Mouse (Mus musculus): ENCODE measurements at regions not wholly inside any gene's neighbourhood (a gene's known extent, or its start where the extent isn't known, plus 50 kb on each side); places are given as distances from the start of the nearest gene placed in this dataset.

- in situ Hi-C loops (cut with MboI, MseI): loop anchor here (5.0 kb wide), 2 partner anchors 46 to 116 kb away; no protein-coding TSS in a partner anchor
Measured at GRCm38 (mm10) chr16:84581166-84581565, 66.2 kb downstream of the A730009L09Rik start.

GRCm38 (mm10) chr16:84583323-84583722 is 68.4 kb downstream of the A730009L09Rik start:
- in situ Hi-C loops (cut with MboI, MseI): loop anchor here (5.0 kb wide), 2 partner anchors 44 to 114 kb away; no protein-coding TSS in a partner anchor

GRCm38 (mm10) chr16:84583773-84584229 is 68.9 kb downstream of the A730009L09Rik start:
- in situ Hi-C loops (cut with MboI, MseI): loop anchor here (5.0 kb wide), 2 partner anchors 44 to 114 kb away; no protein-coding TSS in a partner anchor

- in situ Hi-C loops (cut with MboI, MseI): loop anchor here (5.0 kb wide), 2 partner anchors 42 to 112 kb away; no protein-coding TSS in a partner anchor
Measured at GRCm38 (mm10) chr16:84584724-84585399, 69.9 kb downstream of the A730009L09Rik start.

- in situ Hi-C loops (cut with MboI, MseI): no loop called here
Measured at GRCm38 (mm10) chr16:84592978-84593377, 78.1 kb downstream of the A730009L09Rik start.

GRCm38 (mm10) chr16:84602969-84603368 is 88.0 kb downstream of the A730009L09Rik start:
- in situ Hi-C loops (cut with MboI, MseI): no loop called here

- in situ Hi-C loops (cut with MboI, MseI): no loop called here
Measured at GRCm38 (mm10) chr16:84603465-84604205, 88.7 kb downstream of the A730009L09Rik start.

GRCm38 (mm10) chr16:84604272-84604975 is 89.5 kb downstream of the A730009L09Rik start:
- in situ Hi-C loops (cut with MboI, MseI): no loop called here

- in situ Hi-C loops (cut with MboI, MseI): no loop called here
Measured at GRCm38 (mm10) chr16:84606010-84606803, 91.3 kb downstream of the A730009L09Rik start.

GRCm38 (mm10) chr16:84606804-84607095 is 91.8 kb downstream of the A730009L09Rik start:
- in situ Hi-C loops (cut with MboI, MseI): no loop called here

GRCm38 (mm10) chr16:84607503-84607902 is 92.6 kb downstream of the A730009L09Rik start:
- in situ Hi-C loops (cut with MboI, MseI): no loop called here

GRCm38 (mm10) chr16:84615683-84616082 is 100.8 kb downstream of the A730009L09Rik start:
- in situ Hi-C loops (cut with MboI, MseI): no loop called here

GRCm38 (mm10) chr16:84616132-84616531 is 101.2 kb downstream of the A730009L09Rik start:
- in situ Hi-C loops (cut with MboI, MseI): no loop called here

- in situ Hi-C loops (cut with MboI, MseI): no loop called here
Measured at GRCm38 (mm10) chr16:84618379-84618778, 103.5 kb downstream of the A730009L09Rik start.

GRCm38 (mm10) chr16:84619876-84620275 is 105.0 kb downstream of the A730009L09Rik start:
- in situ Hi-C loops (cut with MboI, MseI): no loop called here

GRCm38 (mm10) chr16:84620861-84621260 is 105.9 kb downstream of the A730009L09Rik start:
- in situ Hi-C loops (cut with MboI, MseI): no loop called here

GRCm38 (mm10) chr16:84621300-84622031 is 106.5 kb downstream of the A730009L09Rik start:
- in situ Hi-C loops (cut with MboI, MseI): no loop called here

GRCm38 (mm10) chr16:84623346-84624085 is 108.6 kb downstream of the A730009L09Rik start:
- in situ Hi-C loops (cut with MboI, MseI): no loop called here

GRCm38 (mm10) chr16:84624443-84625109 is 109.7 kb downstream of the A730009L09Rik start:
- in situ Hi-C loops (cut with MboI, MseI): loop anchor here (5.0 kb wide), 3 partner anchors 42 to 78 kb away; no protein-coding TSS in a partner anchor

Measured in regulatory T cell (primary cell).